In genomic region chr2:49720343-49720742, GRCm38 (mm10) we compare ENCODE assay signal across 10 mouse cellular contexts.
DNase-seq lines count a peak whose midpoint lies in the region; ATAC-seq and TF ChIP-seq lines count a peak whose summit lies in the region.
"Had no signal": no experiment of that assay in that cellular context is flagged by ENCODE, and none has a peak within 500 bp of the region (broad histone marks: within the 10 kb centered on the region; RNA-seq: fewer than 3 reads in every experiment).

No protein-coding gene starts in this region.

- no peaks in the 10 kb centered on the region; the same call in 1 of the 2 replicates for H3K36me3 ChIP-seq in kidney, embryonic 14.5 days (ENCODE audit: control insufficient read depth, insufficient read depth, low read length)
- H3K36me3 ChIP-seq in embryonic facial prominence, embryonic 12.5 days: peaks cover 17% of the 10 kb centered on the region; the same call in 1 of the 2 replicates
- H3K36me3 ChIP-seq in heart, postnatal 0 days (replicated peaks; ENCODE audit: control insufficient read depth, insufficient read depth, low read length): no peaks in the 10 kb centered on the region
- peaks cover 35% of the 10 kb centered on the region for H3K36me3 ChIP-seq in midbrain, embryonic 12.5 days
- H3K36me3 ChIP-seq: liver, embryonic 15.5 days had no signal

- H3K4me1 ChIP-seq in kidney, embryonic 14.5 days (ENCODE audit: control insufficient read depth, insufficient read depth, low read length): peaks cover 15% of the 10 kb centered on the region
- H3K4me1 ChIP-seq in embryonic facial prominence, embryonic 12.5 days: peaks cover 33% of the 10 kb centered on the region
- H3K4me1 ChIP-seq in heart, postnatal 0 days (ENCODE audit: control insufficient read depth, insufficient read depth): 0 out of 2 replicates have a peak, but pooled peaks cover 6% of the 10 kb centered on the region
- H3K4me1 ChIP-seq in midbrain, embryonic 12.5 days: peaks cover 59% of the 10 kb centered on the region
- H3K4me1 ChIP-seq: liver, embryonic 15.5 days had no signal

- no peaks in the 10 kb centered on the region for H3K9me3 ChIP-seq in kidney, embryonic 14.5 days (ENCODE audit: control insufficient read depth, low read length)
- H3K9me3 ChIP-seq in embryonic facial prominence, embryonic 12.5 days: no peaks in the 10 kb centered on the region
- no peaks in the 10 kb centered on the region for H3K9me3 ChIP-seq in heart, postnatal 0 days (replicated peaks; ENCODE audit: control insufficient read depth, low read length)
- H3K9me3 ChIP-seq in midbrain, embryonic 12.5 days: no peaks in the 10 kb centered on the region
- H3K9me3 ChIP-seq: liver, embryonic 15.5 days had no signal

- TF ChIP-seq CTCF in heart, postnatal 0 days (IDR thresholded peaks at IDR 0.05; ENCODE audit: low read depth): no peak

- no peak for ATAC-seq in kidney, embryonic 14.5 days (ENCODE audit: low FRiP score, low TSS enrichment)
- no peak for ATAC-seq in embryonic facial prominence, embryonic 12.5 days (ENCODE audit: insufficient number of reproducible peaks, insufficient read depth, low FRiP score, low TSS enrichment)
- ATAC-seq in heart, postnatal 0 days (ENCODE audit: insufficient read depth, low read depth): no peak
- ATAC-seq in midbrain, embryonic 12.5 days (ENCODE audit: low FRiP score, low read depth): no peak

- TF ChIP-seq EP300 in heart, postnatal 0 days (IDR thresholded peaks at IDR 0.05; ENCODE audit: low read depth): no peak

- 28% methylated on average over 9 of the region's 9 CpGs for WGBS in kidney, embryonic 14.5 days
- WGBS in embryonic facial prominence, embryonic 12.5 days: 24% methylated on average over 9 of the region's 9 CpGs
- WGBS in heart, postnatal 0 days: 47% methylated on average over 9 of the region's 9 CpGs
- WGBS in midbrain, embryonic 12.5 days: 42% methylated on average over 9 of the region's 9 CpGs

- no peaks in the 10 kb centered on the region for H3K27me3 ChIP-seq in kidney, embryonic 14.5 days (ENCODE audit: control insufficient read depth, insufficient read depth, low read length)
- H3K27me3 ChIP-seq in embryonic facial prominence, embryonic 12.5 days: no peaks in the 10 kb centered on the region
- H3K27me3 ChIP-seq in heart, postnatal 0 days (ENCODE audit: control insufficient read depth, insufficient read depth, low read length): no peaks in the 10 kb centered on the region
- no peaks in the 10 kb centered on the region for H3K27me3 ChIP-seq in midbrain, embryonic 12.5 days
- H3K27me3 ChIP-seq: liver, embryonic 15.5 days had no signal

- H3K4me3 ChIP-seq in kidney, embryonic 14.5 days (ENCODE audit: low read length): no peak overlapping the region
- no peak overlapping the region for H3K4me3 ChIP-seq in embryonic facial prominence, embryonic 12.5 days
- no peak overlapping the region for H3K4me3 ChIP-seq in heart, postnatal 0 days (ENCODE audit: low read depth, low read length)
- H3K4me3 ChIP-seq in midbrain, embryonic 12.5 days: no peak overlapping the region
- H3K4me3 ChIP-seq: liver, embryonic 15.5 days had no signal

- no peak for DNase-seq in kidney, postnatal 4 days
- DNase-seq in heart, postnatal 0 days (ENCODE audit: low spot score): no peak
- DNase-seq in layer of hippocampus, postnatal 14 days (ENCODE audit: low spot score in 2 of 2): no peak
- no peak for DNase-seq in thymus, postnatal 0 days (ENCODE audit: low spot score)
- no peak for DNase-seq in c-Kit-positive CD71-positive TER-119-positive erythroid progenitor cells, embryonic 14.5 days (ENCODE audit: low spot score)
- DNase-seq: adrenal gland, postnatal 14 days had no signal

- H3K27ac ChIP-seq in kidney, embryonic 14.5 days (ENCODE audit: low read depth, low read length): peak overlapping the region; percentile 2; the same call in 1 of the 2 replicates
- H3K27ac ChIP-seq in embryonic facial prominence, embryonic 12.5 days: peak overlapping the region; percentile 32; the same call in 1 of the 2 replicates
- H3K27ac ChIP-seq in heart, postnatal 0 days (ENCODE audit: low read depth): no peak overlapping the region
- H3K27ac ChIP-seq in midbrain, embryonic 12.5 days (replicated peaks): peak overlapping the region; percentile 87
- H3K27ac ChIP-seq: liver, embryonic 15.5 days had no signal

- no peak overlapping the region for H3K9ac ChIP-seq in kidney, embryonic 14.5 days (ENCODE audit: low read depth, low read length)
- H3K9ac ChIP-seq in embryonic facial prominence, embryonic 12.5 days: no peak overlapping the region
- H3K9ac ChIP-seq in heart, postnatal 0 days (replicated peaks; ENCODE audit: low read depth, low read length): peak overlapping the region; percentile 24; the same call in 1 of the 2 replicates
- peak overlapping the region; percentile 7; the same call in 1 of the 2 replicates for H3K9ac ChIP-seq in midbrain, embryonic 12.5 days (replicated peaks)
- H3K9ac ChIP-seq: liver, embryonic 15.5 days had no signal

- H3K4me2 ChIP-seq in kidney, embryonic 14.5 days (replicated peaks; ENCODE audit: low read depth, low read length): no peak overlapping the region
- H3K4me2 ChIP-seq in embryonic facial prominence, embryonic 12.5 days (replicated peaks): peak overlapping the region; percentile 17; the same call in 1 of the 2 replicates
- peak overlapping the region; percentile 35; the same call in 1 of the 2 replicates for H3K4me2 ChIP-seq in heart, postnatal 0 days (ENCODE audit: low read depth, low read length)
- peak overlapping the region; percentile 31; the same call in 1 of the 2 replicates for H3K4me2 ChIP-seq in midbrain, embryonic 12.5 days (replicated peaks)
- H3K4me2 ChIP-seq: liver, embryonic 15.5 days had no signal

Comparison
In these comparisons a context has a peak if more than half of its experiments do, and no peak if none do; other contexts are left out.
1. H3K9ac ChIP-seq: peak in heart, postnatal 0 days (single experiment) and midbrain, embryonic 12.5 days (single experiment); none in kidney, embryonic 14.5 days (single experiment) and embryonic facial prominence, embryonic 12.5 days (single experiment).